Mouse (Mus musculus): ENCODE data around the gene Dennd1b. TPM values are rescaled to one million over a fixed set of nuclear protein-coding genes. Genes with fewer than 3 reads are reported as not detected.

The Dennd1b gene
- total and polyA plus RNA-seq, 3 experiments: 6.4 to 23.7 (median 22.3) TPM

DNA sequence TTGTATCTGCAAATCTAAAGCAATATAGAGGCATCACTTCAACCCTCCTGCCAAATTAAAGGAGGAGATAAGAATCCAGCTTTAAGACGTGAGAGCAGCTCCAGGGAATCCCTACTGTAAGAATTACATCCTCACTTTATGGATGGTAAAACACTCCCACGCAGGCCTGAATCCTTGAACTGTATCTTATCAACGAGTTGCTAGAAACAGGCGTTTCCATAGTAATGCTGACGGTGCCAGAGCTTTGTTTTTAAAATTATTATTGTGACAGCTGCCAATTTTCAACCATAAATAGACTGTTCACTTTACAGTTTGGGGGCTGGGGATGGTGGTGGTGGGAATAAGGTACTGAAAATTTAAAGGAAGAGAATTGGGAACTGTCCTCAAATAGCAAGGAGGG is 239.8 kb downstream of the Dennd1b start:
- DNase-seq: no peak
- H3K79me2 ChIP-seq (replicated peaks; ENCODE audit: control insufficient read depth, insufficient read depth, low read length): no peaks in the 10 kb centered on the region
- no peak overlapping the region for H3K9ac ChIP-seq (ENCODE audit: low read depth, low read length)
- WGBS: 30% methylated on average over 5 of the region's 5 CpGs
- intact Hi-C loops (cut with DNase I): no loop called here
- H3K27ac ChIP-seq: no peak overlapping the region
- no peaks in the 10 kb centered on the region for H3K27me3 ChIP-seq (ENCODE audit: control insufficient read depth, insufficient read depth, low read length)
- TF ChIP-seq POLR2A (IDR thresholded peaks at IDR 0.05; ENCODE audit: insufficient read depth, low read depth, low read length) (no peak), CTCF (IDR thresholded peaks at IDR 0.05) (no peak), EP300 (IDR thresholded peaks at IDR 0.05; ENCODE audit: insufficient read depth, low read depth, low read length) (no peak)
- H3K36me3 ChIP-seq (ENCODE audit: control insufficient read depth, insufficient read depth, low read length): no peaks in the 10 kb centered on the region
- H3K4me1 ChIP-seq (ENCODE audit: control insufficient read depth, insufficient read depth, low read length): no peaks in the 10 kb centered on the region; the same call in 1 of the 2 replicates
- no peak overlapping the region for H3K4me3 ChIP-seq

DNA sequence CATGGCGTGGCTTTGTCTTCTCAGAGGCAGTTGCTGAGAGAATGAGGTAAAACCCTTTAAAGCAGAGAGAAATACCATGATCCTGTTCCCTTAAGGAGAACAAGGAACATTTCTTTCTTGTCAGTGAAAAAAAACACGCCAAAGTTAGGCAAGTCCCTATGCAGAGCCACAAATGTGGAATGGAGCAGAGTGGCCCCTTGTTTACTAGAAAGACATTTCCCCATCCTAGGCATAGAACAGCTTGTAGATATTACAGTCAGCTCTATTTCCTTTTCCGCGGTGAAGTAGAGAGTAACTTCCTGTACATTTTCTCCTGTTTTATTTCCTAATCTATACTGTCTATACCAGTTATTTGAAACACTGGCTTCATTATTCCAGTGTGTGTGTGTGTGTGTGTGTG is 243.0 kb downstream of the Dennd1b start:
- WGBS: 45% methylated on average over 4 of the region's 4 CpGs
- no peaks in the 10 kb centered on the region for H3K79me2 ChIP-seq (replicated peaks; ENCODE audit: control insufficient read depth, insufficient read depth, low read length)
- intact Hi-C loops (cut with DNase I): no loop called here
- no peaks in the 10 kb centered on the region; the same call in 1 of the 2 replicates for H3K4me1 ChIP-seq (ENCODE audit: control insufficient read depth, insufficient read depth, low read length)
- no peaks in the 10 kb centered on the region for H3K27me3 ChIP-seq (ENCODE audit: control insufficient read depth, insufficient read depth, low read length)
- no peak overlapping the region for H3K4me3 ChIP-seq
- DNase-seq: no peak
- no peak overlapping the region for H3K9ac ChIP-seq (ENCODE audit: low read depth, low read length)
- H3K27ac ChIP-seq: no peak overlapping the region
- TF ChIP-seq CTCF (IDR thresholded peaks at IDR 0.05) (no peak), EP300 (IDR thresholded peaks at IDR 0.05; ENCODE audit: insufficient read depth, low read depth, low read length) (no peak), POLR2A (IDR thresholded peaks at IDR 0.05; ENCODE audit: insufficient read depth, low read depth, low read length) (no peak)
- no peaks in the 10 kb centered on the region for H3K36me3 ChIP-seq (ENCODE audit: control insufficient read depth, insufficient read depth, low read length)

DNA sequence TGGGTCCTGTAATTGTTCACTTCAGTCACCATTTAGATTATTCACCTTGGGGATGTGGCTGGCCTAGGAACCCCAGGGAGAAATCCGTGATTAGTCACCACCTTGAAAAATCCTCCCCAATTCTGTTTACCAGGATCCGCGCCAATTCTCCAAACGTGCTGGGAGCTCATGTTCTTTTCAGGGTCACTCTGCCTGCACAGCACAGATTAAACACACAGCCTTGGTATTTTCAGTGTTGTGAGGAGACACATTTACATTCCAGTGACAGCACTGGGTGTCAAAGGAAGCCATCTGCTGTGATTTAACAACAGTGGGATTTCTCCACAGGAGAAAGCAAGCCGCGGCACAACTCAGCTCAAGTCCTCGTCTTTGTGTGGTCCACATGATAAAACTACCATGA is 246.6 kb downstream of the Dennd1b start:
- H3K27me3 ChIP-seq (ENCODE audit: control insufficient read depth, insufficient read depth, low read length): no peaks in the 10 kb centered on the region
- H3K36me3 ChIP-seq (ENCODE audit: control insufficient read depth, insufficient read depth, low read length): no peaks in the 10 kb centered on the region
- H3K4me3 ChIP-seq: no peak overlapping the region
- no peak overlapping the region for H3K27ac ChIP-seq
- intact Hi-C loops (cut with DNase I): no loop called here
- no peaks in the 10 kb centered on the region for H3K4me1 ChIP-seq (ENCODE audit: control insufficient read depth, insufficient read depth, low read length)
- H3K79me2 ChIP-seq (replicated peaks; ENCODE audit: control insufficient read depth, insufficient read depth, low read length): no peaks in the 10 kb centered on the region
- WGBS: 42% methylated on average over 7 of the region's 7 CpGs
- H3K9ac ChIP-seq (ENCODE audit: low read depth, low read length): no peak overlapping the region
- TF ChIP-seq EP300 (IDR thresholded peaks at IDR 0.05; ENCODE audit: insufficient read depth, low read depth, low read length) (no peak), CTCF (IDR thresholded peaks at IDR 0.05) (no peak), POLR2A (IDR thresholded peaks at IDR 0.05; ENCODE audit: insufficient read depth, low read depth, low read length) (no peak)
- DNase-seq: no peak

DNA sequence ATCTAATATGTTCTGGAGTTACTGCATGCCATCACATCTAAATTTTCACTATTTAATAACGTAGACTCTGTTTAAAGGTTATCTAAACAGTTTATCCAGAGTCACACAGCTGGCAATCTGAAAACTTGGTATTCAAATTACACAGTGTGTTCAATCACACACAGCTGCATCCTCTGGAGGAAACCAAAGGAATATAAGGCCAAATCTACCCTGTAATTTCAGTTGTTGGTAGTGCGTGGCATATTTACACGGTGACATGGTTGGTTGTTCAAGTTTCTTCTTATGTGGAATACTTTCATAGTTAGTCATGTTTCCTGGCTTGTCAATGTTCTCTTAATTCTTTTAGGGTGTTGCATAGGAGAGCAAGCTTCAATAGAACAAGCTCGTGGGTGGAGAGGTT is 247.3 kb downstream of the Dennd1b start:
- Histone ChIP-seq H3K27me3 (ENCODE audit: control insufficient read depth, insufficient read depth, low read length) (no peaks in the 10 kb centered on the region), H3K27ac (no peak overlapping the region), H3K79me2 (replicated peaks; ENCODE audit: control insufficient read depth, insufficient read depth, low read length) (no peaks in the 10 kb centered on the region), H3K4me3 (no peak overlapping the region), H3K9ac (ENCODE audit: low read depth, low read length) (no peak overlapping the region), H3K36me3 (ENCODE audit: control insufficient read depth, insufficient read depth, low read length) (no peaks in the 10 kb centered on the region), H3K4me1 (ENCODE audit: control insufficient read depth, insufficient read depth, low read length) (no peaks in the 10 kb centered on the region)
- WGBS: 48% methylated on average over 4 of the region's 4 CpGs
- TF ChIP-seq EP300 (IDR thresholded peaks at IDR 0.05; ENCODE audit: insufficient read depth, low read depth, low read length) (no peak), CTCF (IDR thresholded peaks at IDR 0.05) (no peak), POLR2A (IDR thresholded peaks at IDR 0.05; ENCODE audit: insufficient read depth, low read depth, low read length) (no peak)
- DNase-seq: no peak
- intact Hi-C loops (cut with DNase I): no loop called here

DNA sequence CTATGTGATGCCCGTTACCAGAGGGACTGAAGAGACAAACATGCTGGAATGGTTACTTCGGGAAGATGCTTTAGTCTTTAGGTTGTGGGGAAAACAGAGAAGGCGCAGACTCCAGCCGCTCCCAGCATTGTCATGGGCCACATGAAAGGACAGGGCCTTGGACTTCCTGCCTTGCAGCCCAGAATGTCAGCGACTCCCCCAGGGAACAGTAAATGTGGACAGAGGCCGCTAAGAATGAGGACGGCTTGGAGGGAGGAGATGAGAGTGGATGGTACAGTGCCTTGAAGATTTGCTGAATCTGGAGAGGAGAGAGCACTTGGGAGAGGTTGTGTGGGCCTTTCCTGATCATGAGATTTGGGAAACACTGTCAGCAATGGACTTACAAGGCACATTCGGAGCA is 252.1 kb downstream of the Dennd1b start:
- intact Hi-C loops (cut with DNase I): no loop called here
- no peak overlapping the region for H3K9ac ChIP-seq (ENCODE audit: low read depth, low read length)
- no peaks in the 10 kb centered on the region for H3K36me3 ChIP-seq (ENCODE audit: control insufficient read depth, insufficient read depth, low read length)
- 42% methylated on average over 8 of the region's 8 CpGs for WGBS
- H3K79me2 ChIP-seq (replicated peaks; ENCODE audit: control insufficient read depth, insufficient read depth, low read length): no peaks in the 10 kb centered on the region
- H3K4me1 ChIP-seq (ENCODE audit: control insufficient read depth, insufficient read depth, low read length): no peaks in the 10 kb centered on the region
- H3K27me3 ChIP-seq (ENCODE audit: control insufficient read depth, insufficient read depth, low read length): no peaks in the 10 kb centered on the region
- no peak overlapping the region for H3K27ac ChIP-seq
- DNase-seq: no peak
- no peak overlapping the region for H3K4me3 ChIP-seq
- TF ChIP-seq CTCF (IDR thresholded peaks at IDR 0.05) (no peak), EP300 (IDR thresholded peaks at IDR 0.05; ENCODE audit: insufficient read depth, low read depth, low read length) (no peak), POLR2A (IDR thresholded peaks at IDR 0.05; ENCODE audit: insufficient read depth, low read depth, low read length) (no peak)

DNA sequence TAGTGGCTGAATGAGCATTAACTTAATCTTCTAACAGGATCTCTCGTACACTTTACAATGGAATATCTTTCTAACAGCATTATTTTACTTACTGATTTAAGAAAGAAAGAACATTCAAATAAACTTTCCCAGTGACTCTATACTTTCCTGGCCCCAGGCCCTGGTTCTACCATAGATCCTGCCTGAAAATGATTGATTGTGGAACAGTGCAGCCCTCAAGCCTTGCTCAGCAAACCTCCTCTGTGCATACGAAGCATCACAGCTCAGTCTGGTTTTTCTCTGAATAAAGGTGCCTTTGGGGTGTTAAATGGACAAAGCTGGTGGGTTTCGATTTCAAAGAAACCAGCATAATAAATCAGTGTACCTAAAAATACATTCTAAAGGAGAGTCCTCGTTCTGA is 260.6 kb downstream of the Dennd1b start:
- Histone ChIP-seq H3K4me3 (no peak overlapping the region), H3K27me3 (ENCODE audit: control insufficient read depth, insufficient read depth, low read length) (no peaks in the 10 kb centered on the region), H3K9ac (ENCODE audit: low read depth, low read length) (no peak overlapping the region), H3K79me2 (replicated peaks; ENCODE audit: control insufficient read depth, insufficient read depth, low read length) (no peaks in the 10 kb centered on the region), H3K4me1 (ENCODE audit: control insufficient read depth, insufficient read depth, low read length) (no peaks in the 10 kb centered on the region), H3K36me3 (ENCODE audit: control insufficient read depth, insufficient read depth, low read length) (no peaks in the 10 kb centered on the region), H3K27ac (no peak overlapping the region)
- no peak for TF ChIP-seq CTCF (IDR thresholded peaks at IDR 0.05)
- no peak for TF ChIP-seq POLR2A (IDR thresholded peaks at IDR 0.05; ENCODE audit: insufficient read depth, low read depth, low read length)
- intact Hi-C loops (cut with DNase I): no loop called here
- WGBS: 84% methylated on average over 4 of the region's 4 CpGs
- no peak for DNase-seq
